Mouse (Mus musculus): ENCODE measurements around the gene Smco3.

GRCm38 (mm10) chr6:136844903-136845302 lies 9.7 kb upstream of the Smco3 start:
- no peak for TF ChIP-seq CTCF (IDR thresholded peaks at IDR 0.05; ENCODE audit: low read depth, low read length)
- TF ChIP-seq POLR2A (IDR thresholded peaks at IDR 0.05; ENCODE audit: borderline replicate concordance, low read depth, low read length): no peak

Measured in bone marrow macrophage, adult 2 months (primary cell).